Mouse (Mus musculus) cortical plate, adult 2 months (tissue): ENCODE results near the gene Ncapd2.

Experiments
- CTCF ChIP-seq: fragments of 200-500 bp; IDR thresholded peaks from 2 replicates; pipeline ENCODE4 v1.5.1; 2011; ENCODE audit warnings: mild to moderate bottlenecking, control low read depth, low read length; ENCODE audit not compliant: insufficient read depth; ENCODE audit errors: extremely low read depth
- POLR2A ChIP-seq: fragments of 200-500 bp; IDR thresholded peaks from 2 replicates; pipeline ENCODE4 v1.6.1; 2011; ENCODE audit warnings: mild to moderate bottlenecking, low read length, control low read depth; ENCODE audit not compliant: insufficient read depth; ENCODE audit errors: extremely low read depth

DNA sequence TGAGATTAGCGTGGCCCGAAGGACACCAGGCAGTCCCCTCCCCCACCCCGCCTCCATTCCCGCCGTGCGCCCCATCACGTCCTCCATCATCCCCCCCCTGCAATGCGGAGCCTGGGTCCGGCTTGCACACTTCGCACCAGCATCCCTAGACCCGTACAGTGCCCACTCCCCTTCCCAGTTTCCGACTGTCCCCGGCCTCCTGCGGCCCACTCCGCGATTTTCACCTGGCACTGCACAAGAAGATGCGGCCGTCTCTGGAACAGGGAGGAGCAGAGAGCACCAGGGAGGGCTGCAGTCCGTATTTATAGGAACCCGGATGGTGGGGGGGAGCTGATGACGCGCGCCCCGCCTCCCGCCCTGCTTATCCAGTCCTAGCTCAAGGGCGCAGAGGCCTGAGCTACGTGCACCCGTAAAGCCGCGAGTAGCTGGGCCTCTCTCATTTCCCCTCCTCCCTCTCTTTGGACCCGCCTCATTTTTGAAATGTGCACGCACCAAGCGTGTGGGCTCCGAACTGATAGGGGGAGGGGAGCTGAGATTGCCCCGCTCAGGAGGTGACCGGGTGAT lies 26.1 kb downstream of the Ncapd2 start:
- TF ChIP-seq CTCF (no peak), POLR2A (peak; percentile 100)
